Mouse (Mus musculus) ovary, postnatal 36 days (tissue): ENCODE measurements around the gene Nr2c1.

Experiments used
- DNase-seq: peaks from one replicate; pipeline ENCODE4 v3.0.0; 2022; ENCODE audit warnings: low spot score, mixed read lengths

Gene Nr2c1

DNA sequence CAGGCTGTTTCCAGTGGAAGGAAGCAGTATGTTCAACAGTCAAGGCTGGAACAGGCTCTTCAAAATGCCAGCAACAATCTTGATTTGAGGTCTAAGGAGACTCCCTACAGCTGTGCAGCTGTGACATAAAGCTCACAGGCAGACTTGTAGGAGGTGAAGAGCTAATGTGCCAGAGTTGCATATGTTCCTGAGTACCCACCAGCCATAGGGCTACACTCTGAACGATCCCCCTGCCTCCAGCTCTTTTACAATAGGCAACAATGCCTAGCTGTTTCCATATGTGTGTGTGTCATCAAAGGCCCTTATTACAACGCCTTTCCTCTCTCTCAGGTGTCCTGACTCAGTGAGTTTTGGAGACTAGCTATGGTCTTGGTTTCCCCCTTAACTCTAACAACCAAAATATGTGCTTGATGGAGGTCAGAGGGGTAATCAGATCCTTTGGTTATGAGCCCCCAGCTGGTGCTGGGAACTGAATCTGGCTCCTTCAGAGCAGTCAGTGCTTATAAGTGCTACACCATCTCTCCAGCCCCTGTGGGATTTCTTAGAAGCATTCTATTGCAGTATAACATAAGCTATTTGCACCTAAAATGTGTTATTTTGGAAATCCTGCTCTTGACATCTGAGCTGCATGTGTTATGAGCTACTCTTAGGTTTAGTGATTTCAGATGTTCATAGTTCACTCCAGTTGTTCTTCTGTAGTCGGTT, 7.4 kb upstream of the Nr2c1 start:
- DNase-seq = no peak

GRCm38 (mm10) chr10:94142427-94142826, 5.4 kb upstream of the Nr2c1 start:
- DNase-seq = no peak

DNA sequence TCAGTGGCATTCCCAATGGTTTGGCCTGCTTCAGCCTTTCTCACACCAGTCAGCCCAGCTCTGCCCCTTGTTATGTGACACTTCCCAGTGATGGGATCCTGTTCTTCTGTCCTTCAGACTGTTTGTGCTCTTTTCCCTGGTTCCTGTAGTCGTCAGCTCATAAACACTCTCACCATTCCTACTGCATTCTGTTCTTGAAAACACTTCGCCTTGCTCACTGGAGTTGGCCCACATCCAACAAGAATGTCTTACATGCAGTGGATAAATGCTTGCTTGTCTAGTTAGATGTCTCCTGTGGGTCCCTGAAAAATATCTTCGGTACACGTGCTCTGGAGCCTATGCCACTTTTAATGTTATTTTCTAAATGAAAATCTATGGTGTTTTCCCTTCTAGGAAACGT, 3.2 kb upstream of the Nr2c1 start:
- no peak for DNase-seq

GRCm38 (mm10) chr10:94147391-94147755, 450 bp upstream of the Nr2c1 start:
- no peak for DNase-seq

DNA sequence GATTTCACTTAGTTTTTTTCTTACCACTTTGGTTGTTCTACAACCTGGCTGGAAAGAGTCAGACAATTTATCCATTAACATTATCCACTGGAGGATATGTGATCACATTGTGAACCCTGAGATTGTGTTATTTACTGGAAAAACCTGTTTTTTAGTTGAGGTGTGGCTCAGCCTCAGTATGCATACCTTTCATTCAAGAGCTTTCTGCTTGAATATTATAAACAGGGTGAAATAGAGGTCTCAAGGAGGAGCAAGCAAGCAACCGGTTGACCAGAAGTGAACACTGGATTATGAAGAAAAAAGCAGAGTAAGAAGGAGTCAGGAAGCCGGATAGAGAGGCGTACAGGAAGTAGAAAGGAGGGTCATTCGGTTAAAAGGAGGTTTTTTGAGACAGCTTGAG, 3.7 kb downstream of the Nr2c1 start:
- no peak for DNase-seq

DNA sequence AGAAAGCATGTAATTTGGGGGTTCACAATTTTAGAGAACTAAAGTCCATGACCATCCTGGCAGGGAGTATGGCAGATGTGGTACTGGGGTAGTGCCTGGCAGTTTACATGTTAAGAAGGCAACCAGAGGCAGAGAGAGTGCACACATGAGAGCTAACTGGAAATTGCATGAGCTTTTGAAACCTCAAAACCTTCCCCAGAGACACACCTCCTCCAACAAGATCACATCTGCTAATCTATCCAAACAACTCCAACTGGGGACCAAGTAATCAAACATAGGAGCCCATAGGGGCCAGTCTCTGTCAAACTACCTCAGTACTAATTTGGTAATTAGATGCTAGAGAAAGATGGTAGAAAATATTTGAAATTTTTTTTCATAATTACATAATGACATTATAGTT, 6.0 kb downstream of the Nr2c1 start:
- no peak for DNase-seq

- no peak for DNase-seq
Measured at GRCm38 (mm10) chr10:94158962-94159361, 11.1 kb downstream of the Nr2c1 start.

- no peak for DNase-seq
Measured at GRCm38 (mm10) chr10:94159406-94159805, 11.6 kb downstream of the Nr2c1 start.

GRCm38 (mm10) chr10:94161051-94161765, 13.4 kb downstream of the Nr2c1 start:
- no peak for DNase-seq

DNA sequence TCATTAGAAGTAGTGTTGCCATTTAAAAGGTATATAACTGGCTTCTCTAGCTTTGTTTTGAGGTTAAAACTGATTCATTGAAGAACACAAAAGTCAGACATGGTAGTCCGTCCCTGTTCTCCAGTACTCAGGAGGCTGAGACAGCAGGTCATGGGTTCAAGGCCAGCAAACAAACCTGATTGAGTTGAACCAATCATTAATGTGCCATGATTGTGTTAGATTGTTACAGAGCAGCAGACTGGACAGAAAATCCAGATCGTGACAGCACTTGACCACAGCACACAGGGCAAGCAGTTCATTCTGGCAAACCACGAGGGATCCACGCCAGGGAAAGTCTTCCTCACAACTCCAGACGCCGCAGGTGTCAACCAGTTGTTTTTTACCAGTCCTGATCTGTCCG, 14.2 kb downstream of the Nr2c1 start:
- DNase-seq = no peak

DNA sequence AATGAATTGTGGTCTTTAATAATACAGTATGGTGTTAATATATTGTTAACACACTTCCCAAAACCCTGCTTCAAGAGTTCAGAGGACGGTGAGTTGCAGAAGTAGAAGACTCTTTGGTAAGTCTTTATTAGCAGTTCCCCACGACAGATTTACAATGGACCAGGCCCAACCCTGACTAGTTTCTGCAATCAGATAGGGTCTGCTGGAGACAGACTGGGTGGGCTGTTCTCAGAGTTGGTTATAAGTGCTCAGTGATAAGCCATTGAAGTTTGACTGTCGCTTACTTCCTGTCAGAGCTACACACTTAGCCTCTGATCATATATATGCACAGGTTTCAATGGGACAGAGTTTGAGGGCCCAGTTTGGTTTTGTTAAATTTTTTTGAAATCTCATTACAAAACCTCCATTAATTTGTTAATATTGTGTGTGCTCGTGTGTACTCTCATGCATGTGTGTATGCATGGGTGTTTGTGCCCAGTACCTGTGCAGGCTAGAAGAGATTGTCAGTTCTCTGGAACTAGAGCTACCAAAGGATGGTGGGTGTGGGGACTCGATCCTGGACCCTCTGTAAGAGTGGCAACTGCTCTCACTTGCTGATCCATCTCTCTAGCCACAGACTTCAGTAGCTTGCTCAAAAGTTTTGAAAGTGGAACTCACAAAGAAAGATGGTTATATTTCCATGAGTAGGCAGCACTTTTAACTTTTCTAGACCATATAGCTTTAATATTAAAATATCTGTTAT, 16.5 kb downstream of the Nr2c1 start:
- DNase-seq = no peak

DNA sequence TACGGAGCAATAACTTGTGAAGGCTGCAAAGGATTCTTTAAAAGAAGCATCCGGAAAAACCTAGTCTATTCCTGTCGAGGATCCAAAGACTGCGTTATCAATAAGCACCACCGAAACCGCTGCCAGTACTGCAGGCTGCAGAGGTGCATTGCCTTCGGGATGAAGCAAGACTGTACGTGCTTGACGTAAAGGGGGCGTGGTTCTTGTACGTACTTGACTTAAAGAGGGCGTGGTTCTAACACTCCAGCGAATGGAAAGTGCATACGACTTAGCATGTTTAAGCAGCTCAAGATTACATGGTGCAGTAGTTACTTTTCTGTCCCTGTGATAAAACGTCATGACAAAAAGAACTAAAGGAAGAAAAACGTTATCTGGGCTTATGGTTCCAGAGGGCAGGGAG, 17.6 kb downstream of the Nr2c1 start:
- DNase-seq = no peak

- no peak for DNase-seq
Measured at GRCm38 (mm10) chr10:94167051-94167750, 19.4 kb downstream of the Nr2c1 start.

DNA sequence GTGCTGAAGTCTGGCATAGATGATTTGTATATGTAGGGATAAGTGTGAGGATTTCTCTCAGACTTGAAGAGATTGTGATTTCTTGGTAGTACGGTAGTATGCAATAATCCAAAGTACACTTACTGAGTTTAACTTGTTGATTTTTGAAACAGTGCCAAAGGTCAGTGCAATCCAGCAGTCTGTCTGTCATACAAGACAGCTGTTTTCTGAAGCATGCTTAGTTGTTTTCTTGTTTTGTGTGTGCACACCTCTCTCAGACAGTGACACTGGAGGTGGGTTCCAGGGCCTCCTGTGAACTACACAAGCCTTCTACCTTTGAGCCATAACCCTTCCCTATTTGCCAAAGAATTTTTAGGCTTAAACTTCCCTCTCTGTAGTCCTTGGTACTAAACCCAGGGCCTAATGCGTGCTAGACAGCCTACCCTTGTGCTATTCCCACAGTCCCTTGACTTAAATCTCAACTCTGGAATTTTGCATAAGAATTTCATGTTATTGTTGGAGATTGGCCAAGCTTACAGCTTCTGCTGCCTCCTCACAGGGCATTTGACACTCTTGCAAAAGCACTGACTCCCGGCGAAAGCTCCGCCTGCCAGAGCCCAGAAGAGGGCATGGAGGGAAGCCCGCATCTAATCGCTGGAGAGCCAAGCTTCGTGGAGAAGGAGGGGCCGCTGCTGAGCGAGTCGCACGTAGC, 23.8 kb downstream of the Nr2c1 start:
- DNase-seq = peak; percentile 30

DNA sequence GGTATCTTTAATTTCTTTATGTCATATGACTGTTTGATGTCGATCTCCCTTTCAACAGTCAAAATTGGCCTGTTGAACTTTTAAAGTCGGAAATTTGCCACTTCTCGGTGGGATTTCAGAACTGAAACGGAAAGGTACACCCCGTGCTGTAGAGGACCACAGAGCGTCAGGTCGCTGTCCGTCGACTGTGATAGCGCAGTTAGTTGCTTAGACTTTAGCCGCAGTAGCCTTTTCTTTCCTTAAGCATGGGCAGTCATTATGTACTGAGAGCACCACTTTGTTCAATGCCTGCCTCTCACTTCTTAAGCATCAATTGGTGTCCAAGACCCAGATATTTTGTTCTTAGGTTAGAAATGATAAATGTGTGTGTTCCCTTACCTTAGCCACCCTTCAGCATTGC, 24.3 kb downstream of the Nr2c1 start:
- no peak for DNase-seq

DNA sequence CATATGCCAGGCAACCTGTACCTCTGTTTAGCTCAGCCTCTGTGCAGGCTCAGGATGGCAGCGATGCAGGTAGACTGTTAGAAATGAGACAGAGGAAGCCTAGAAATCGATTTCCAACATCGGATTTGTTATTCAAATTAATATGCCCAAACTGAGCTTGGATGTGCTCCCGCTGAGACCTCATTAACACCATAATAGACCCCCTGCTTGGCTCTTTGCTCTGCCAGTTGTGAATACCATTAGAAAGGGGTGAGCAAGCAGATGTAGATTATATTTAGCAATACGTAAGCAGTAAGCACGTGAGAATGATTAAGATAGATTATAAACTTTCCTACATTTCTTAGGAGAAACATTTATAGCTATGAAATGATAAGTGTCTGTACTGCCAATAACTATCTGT, 24.9 kb downstream of the Nr2c1 start:
- no peak for DNase-seq

- DNase-seq = no peak
Measured at GRCm38 (mm10) chr10:94174652-94175051, 26.8 kb downstream of the Nr2c1 start.

DNA sequence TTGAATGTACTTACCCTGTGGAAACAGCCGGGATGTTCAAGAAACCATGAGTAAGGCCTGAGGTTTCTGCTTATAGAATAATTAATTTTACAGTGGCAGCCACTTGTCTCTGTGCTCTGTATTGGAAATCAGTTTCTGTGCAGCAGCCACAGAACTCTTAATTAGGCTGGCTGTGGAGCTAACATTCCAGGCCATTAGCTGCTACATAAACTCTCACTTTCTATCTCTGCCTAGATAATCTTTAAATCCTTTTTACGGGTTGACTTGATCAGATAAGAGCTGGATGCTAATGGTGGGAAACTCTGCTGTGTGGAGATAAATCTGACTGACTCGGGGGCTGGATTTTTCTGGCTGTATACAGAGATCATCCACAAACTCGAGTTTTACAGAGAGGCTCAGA, 35.4 kb downstream of the Nr2c1 start:
- DNase-seq = no peak

- DNase-seq = peak; percentile 95
Measured at GRCm38 (mm10) chr10:94198482-94199405, 50.9 kb downstream of the Nr2c1 start, which contains the start of gene Ndufa12. TSS of gene Ndufa12 (plus strand) at chr10:94198720.

DNA sequence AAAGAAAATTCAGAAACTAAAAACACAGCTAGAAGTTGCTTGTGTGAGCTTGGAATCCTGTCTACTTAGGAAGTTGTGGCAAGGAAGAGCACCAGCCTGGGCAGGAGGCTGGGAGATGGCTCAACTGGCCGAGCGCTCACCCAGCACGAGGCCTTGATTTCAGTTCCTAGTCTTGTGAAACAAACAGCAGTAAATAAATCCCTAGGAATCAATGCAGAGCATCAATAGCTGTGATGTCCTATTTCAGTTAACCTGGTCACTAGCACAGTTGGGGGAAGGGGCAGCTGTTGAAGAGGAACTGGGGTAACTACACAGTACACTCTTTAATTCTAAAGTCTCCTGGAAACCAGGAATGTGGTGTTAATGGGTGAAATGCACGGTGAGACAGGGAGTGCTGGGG, 57.1 kb downstream of the Nr2c1 start:
- no peak for DNase-seq
